Mouse (Mus musculus) CD4-positive naive resting alpha-beta T cell, adult 57 days (primary cell): Measurements from ENCODE around the gene Gpatch4. TPM values are rescaled to one million over a fixed set of nuclear protein-coding genes. Genes with fewer than 3 reads are reported as not detected.

Experiments
- total RNA-seq: library from RNA; stranded (reverse); gene quantifications from one replicate; pipeline ENCODE4 v1.2.4, GENCODE M21; 2023

Gene Gpatch4
- 27.4 TPM for total RNA-seq

DNA sequence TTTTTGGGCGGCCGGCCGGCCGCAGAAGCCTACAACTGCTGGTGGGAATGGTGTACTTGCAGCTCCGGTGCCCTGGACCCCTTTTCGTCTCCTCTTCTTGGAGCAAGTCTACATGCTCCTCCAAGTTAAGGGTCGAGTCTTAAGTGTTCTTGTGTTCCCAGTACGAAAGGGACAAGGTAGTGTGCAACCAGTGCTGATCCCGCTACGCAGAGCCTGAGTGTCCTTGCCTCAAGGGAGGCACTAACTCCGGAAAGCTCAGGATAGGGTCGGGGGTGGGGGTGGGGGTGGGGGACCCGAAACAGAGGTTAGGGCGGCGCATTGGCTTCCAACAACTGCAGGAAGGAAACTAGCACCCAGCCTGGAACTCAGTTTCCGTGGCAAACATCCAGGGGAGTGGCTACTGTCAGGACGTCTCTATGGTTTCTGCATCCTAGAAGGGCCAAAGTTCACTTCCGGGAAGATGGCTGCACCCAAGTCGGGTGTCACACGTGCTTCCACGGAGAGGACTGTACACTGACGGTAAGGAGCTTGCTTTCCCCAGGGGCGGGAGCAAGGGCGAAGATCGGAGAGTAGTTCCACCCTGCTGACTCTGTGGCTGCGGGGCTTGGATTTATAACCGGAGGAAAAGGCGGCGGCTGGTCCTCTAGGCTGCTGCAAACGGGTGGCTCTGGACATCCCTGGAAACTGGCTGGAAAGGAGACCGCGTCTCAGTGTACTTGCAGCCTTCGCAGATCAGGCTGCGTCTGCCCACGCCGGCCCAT lies at the start of gene Gpatch4:
Gene Gpatch4 (plus strand): TSS at position 448 of the 761 bp plus-strand sequence.

DNA sequence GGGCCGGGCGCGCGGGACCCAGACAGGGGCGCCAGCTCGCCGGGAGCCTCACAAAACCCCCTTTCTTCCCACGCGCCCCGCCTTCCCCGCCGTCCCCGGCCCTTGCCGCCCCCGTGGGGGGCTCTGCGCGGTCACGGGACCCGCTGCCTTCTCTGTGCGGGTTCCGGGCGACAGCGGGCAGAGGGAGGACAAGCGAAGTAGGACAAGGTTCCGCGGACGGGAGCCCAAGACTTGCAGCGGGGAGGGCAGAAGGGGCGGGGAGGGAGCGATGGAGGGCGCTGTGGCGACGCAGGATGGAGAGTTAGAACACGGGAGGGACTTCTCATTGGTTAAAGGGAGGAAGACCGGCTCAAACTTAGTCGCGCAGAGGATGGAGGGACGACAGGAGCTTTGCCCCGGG lies 42.7 kb upstream of the Gpatch4 start, which contains the start of gene Bcan:
Gene Bcan (minus strand): TSS at position 50 of the 400 bp plus-strand sequence.

DNA sequence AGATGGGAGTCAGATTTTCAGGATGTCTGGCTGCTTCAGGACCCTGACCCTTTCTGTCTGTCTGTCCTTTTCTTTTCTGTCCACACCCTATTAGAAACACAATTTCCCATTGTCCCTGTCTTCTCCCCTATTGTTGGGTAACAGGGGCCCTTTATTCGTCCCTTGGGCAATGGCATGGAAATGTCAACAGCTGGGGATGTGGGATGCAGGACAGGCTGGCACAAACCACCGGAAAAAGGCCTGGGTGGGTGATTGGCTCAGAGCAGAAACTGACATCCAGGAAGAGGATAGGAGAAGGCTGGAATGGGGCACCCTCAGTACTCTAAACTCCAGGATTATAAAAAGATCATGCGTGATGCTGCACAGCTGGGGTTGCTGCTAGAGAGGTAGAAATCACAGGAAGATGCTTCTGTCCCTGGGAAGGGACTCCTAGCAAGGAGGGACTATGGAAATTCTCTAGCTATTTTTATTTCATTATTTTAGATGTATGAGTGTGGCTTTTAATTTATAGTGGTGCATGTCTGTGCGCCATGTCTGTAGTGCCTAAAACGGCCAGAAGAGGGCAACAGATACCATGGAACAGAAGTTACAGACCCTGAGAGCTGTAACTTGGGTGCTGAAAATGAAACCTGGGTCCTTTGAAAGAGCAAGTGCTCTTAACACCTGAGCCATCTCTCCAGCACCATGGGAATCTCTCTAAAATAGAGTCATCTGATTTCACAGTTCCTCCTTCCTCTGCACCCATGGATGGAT lies 15.3 kb upstream of the Gpatch4 start, which contains the start of gene Hapln2:
Gene Hapln2 (minus strand): TSS at position 150 of the 753 bp plus-strand sequence.

DNA sequence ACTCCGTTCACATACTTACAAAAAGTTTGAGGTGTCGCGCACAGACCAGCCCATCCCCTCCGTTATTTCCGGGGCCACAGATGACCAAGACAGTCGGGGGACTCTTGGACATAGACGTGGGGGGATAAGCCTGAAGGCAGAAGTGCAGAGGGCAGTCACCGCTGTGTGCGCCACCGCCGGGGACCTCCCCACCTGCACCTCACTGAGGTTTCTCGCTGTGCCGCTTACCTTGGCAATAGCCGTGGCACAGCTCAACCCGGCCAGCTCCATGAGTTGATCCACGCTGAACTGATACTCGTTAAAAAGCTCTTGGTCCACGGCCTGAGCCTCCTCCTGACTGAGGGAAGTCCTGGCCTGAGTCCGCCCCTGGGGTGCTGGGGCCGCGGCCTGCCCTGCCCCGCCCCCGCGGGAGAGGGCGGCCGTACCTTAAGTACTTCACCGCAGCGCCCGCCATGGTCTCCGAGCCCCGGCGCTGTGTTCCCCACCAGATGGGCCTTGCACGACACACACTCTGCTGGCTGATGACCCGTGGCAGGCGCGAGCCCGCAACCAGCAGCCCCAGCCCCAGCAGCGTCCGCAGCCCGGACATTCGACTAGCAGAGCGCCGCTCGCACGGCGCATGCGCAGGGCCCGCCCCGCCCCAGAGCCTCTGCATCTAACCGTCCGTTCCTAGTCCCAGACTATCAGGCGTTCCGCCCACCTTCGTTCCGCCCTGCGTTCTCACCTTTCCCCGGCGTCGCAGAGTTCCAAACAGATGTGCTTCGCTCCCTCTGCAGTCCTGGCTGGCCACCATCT lies 15.2 kb downstream of the Gpatch4 start, which contains the start of gene Naxe:
Gene Naxe (minus strand): TSS at position 594 of the 795 bp plus-strand sequence.

DNA sequence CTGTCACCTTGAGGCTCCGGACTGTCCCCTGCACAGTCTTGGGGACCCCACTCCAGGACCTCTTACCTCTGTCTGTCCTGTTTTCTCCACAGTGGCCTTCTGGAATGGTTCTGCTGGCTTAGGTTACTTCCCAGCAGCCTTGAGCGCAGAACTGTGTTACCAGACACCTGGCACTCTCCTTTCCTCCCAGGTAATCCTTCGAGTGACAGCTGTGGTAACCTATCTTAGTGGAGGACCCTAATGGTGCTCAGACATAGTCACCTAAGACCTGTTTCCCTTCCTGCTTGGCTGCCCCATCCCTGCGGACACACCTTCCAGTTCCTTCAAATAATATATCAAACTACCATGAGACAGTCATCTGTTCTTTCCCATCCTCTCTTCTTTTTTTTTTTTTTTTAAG lies 35.3 kb downstream of the Gpatch4 start, which contains the start of gene Ttc24:
Gene Ttc24 (minus strand): TSS at position 101 of the 400 bp plus-strand sequence.

DNA sequence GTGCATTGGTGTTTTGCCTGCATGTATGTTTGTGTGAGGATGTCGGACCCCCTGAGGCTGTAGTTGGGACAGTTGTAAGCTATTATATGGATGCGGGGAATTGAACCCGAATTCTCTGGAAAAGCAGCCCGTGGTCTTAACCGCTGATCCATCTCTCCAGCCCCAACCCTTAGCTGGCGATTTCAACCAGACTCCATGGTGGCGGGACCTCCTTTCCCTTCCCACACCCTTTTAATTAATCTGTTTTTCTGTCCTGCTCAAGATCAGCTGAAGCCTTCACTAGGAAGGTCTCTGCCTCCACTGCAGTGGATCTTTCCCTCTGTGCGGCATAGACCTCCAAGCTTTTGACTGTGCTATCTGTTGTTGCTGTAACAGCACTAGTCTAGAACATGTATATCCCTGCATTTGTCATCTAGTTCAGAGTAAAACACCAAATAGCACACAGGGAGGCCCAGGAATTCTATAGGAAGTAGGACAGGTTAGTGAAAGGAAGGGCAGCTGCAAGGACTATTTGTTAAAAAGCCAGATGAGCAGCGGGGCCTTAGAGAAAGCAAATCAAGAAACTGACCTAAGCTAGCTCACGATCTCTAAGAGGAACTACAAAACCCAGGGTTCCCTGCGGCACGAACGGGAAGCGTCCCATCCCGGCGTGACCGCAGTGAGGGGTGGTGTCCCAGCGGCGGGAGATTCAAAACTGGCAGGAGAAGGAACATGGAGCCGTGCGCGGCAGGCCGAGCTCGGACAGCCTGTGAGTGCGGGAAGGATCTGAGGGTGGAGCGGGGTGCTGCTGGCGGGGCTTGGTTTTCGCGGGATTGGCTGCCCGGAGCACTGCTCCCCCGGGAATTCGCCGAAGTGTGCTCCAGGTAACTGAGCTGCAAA lies 38.7 kb downstream of the Gpatch4 start, which contains the start of gene Iqgap3:
Gene Iqgap3 (plus strand): TSS at position 627 of the 879 bp plus-strand sequence.

Other genes starting within 250 kb of the Gpatch4 start
- not detected for gene Ntrk1, start 247.9 kb upstream of the Gpatch4 start, total RNA-seq
- not detected for gene Insrr, start 246.2 kb upstream of the Gpatch4 start, total RNA-seq
- gene Pear1, start 218.8 kb upstream of the Gpatch4 start, total RNA-seq, result 23.2 TPM
- 294 TPM for gene Sh2d2a, start 196.4 kb upstream of the Gpatch4 start, total RNA-seq
- 70.6 TPM for gene Prcc, start 157.5 kb upstream of the Gpatch4 start, total RNA-seq
- gene Hdgf, start 136.8 kb upstream of the Gpatch4 start, total RNA-seq, result 85.8 TPM
- 169 TPM for gene Mrpl24, start 123.6 kb upstream of the Gpatch4 start, total RNA-seq
- 63.4 TPM for gene Isg20l2, start 112.8 kb upstream of the Gpatch4 start, total RNA-seq
- gene Rrnad1, start 112.4 kb upstream of the Gpatch4 start, total RNA-seq, result 32.8 TPM
- 2.3 TPM for gene Crabp2, start 94.4 kb upstream of the Gpatch4 start, total RNA-seq
- gene Nes, start 72.0 kb upstream of the Gpatch4 start, total RNA-seq, result not detected
- gene Bcan, start 42.9 kb upstream of the Gpatch4 start, total RNA-seq, result not detected
- gene Hapln2, start 15.5 kb upstream of the Gpatch4 start, total RNA-seq, result not detected
- 23.9 TPM for gene Naxe, start 15.4 kb downstream of the Gpatch4 start, total RNA-seq
- not detected for gene Ttc24, start 35.2 kb downstream of the Gpatch4 start, total RNA-seq
- 1.2 TPM for gene Iqgap3, start 38.9 kb downstream of the Gpatch4 start, total RNA-seq
- 345 TPM for gene Mef2d, start 99.3 kb downstream of the Gpatch4 start, total RNA-seq
- not detected for gene Rhbg, start 211.6 kb downstream of the Gpatch4 start, total RNA-seq
- gene Gm38392, start 244.1 kb downstream of the Gpatch4 start, total RNA-seq, result not detected